Comparison of ENCODE assay signal across 11 mouse cellular contexts in genomic region chr7:98140597-98140996, GRCm38 (mm10). TPM values are rescaled to one million over a fixed set of nuclear protein-coding genes. Genes with fewer than 3 reads are reported as not detected.
DNase-seq lines count a peak whose midpoint lies in the region; ATAC-seq and TF ChIP-seq lines count a peak whose summit lies in the region.
"Had no signal": no experiment of that assay in that cellular context is flagged by ENCODE, and none has a peak within 500 bp of the region (broad histone marks: within the 10 kb centered on the region; RNA-seq: fewer than 3 reads in every experiment).

No protein-coding gene starts in this region.

- no peak for ATAC-seq in hindbrain, embryonic 16.5 days
- no peak for ATAC-seq in hindbrain, embryonic 13.5 days (ENCODE audit: low FRiP score)
- peak; percentile 75 for ATAC-seq in liver, embryonic 14.5 days (ENCODE audit: insufficient read depth)

- H3K4me3 ChIP-seq in gastrocnemius, adult 2 months = no peak overlapping the region
- H3K4me3 ChIP-seq in hindbrain, embryonic 16.5 days (ENCODE audit: low read length) = no peak overlapping the region
- H3K4me3 ChIP-seq in hindbrain, embryonic 13.5 days = no peak overlapping the region
- no peak overlapping the region for H3K4me3 ChIP-seq in liver, embryonic 14.5 days (ENCODE audit: insufficient read depth in 1 of 2, low read depth in 2 of 2, low read length in 2 of 2)
- H3K4me3 ChIP-seq: layer of hippocampus, adult 2 months; neural tube, embryonic 15.5 days had no signal

- no peaks in the 10 kb centered on the region for H3K36me3 ChIP-seq in hindbrain, embryonic 16.5 days (ENCODE audit: control insufficient read depth, insufficient read depth, low read length)
- no peaks in the 10 kb centered on the region for H3K36me3 ChIP-seq in hindbrain, embryonic 13.5 days
- no peaks in the 10 kb centered on the region; the same call in 1 of the 2 replicates for H3K36me3 ChIP-seq in liver, embryonic 14.5 days (replicated peaks; ENCODE audit: control insufficient read depth, insufficient read depth, low read depth)

- DNase-seq in gastrocnemius, adult 2 months = peak; percentile 53
- DNase-seq in gastrocnemius, adult 8-10 months (ENCODE audit: low spot score in 2 of 2) = no peak
- peak; percentile 60 for DNase-seq in adipocyte (ENCODE audit: low spot score)
- DNase-seq in liver, embryonic 14.5 days (ENCODE audit: low read depth in 3 of 3, low spot score in 3 of 3) = no peak
- DNase-seq in thymus, postnatal 25 days = no peak
- DNase-seq: adrenal gland, adult 8-10 months had no signal

- no peak for TF ChIP-seq EP300 in liver, embryonic 14.5 days (IDR thresholded peaks at IDR 0.05; ENCODE audit: low read depth)

- no peak overlapping the region for H3K4me2 ChIP-seq in hindbrain, embryonic 16.5 days (ENCODE audit: low read length)
- H3K4me2 ChIP-seq in hindbrain, embryonic 13.5 days = no peak overlapping the region
- no peak overlapping the region for H3K4me2 ChIP-seq in liver, embryonic 14.5 days (ENCODE audit: low read depth)
- H3K4me2 ChIP-seq: neural tube, embryonic 15.5 days had no signal

- 30% methylated on average over 2 of the region's 2 CpGs for WGBS in hindbrain, embryonic 16.5 days
- WGBS in hindbrain, embryonic 13.5 days = 44% methylated on average over 2 of the region's 2 CpGs
- 5% methylated on average over 2 of the region's 2 CpGs for WGBS in liver, embryonic 14.5 days (ENCODE audit: insufficient replicate concordance)

- H3K9me3 ChIP-seq in hindbrain, embryonic 16.5 days (ENCODE audit: control insufficient read depth, low read length) = no peaks in the 10 kb centered on the region
- no peaks in the 10 kb centered on the region for H3K9me3 ChIP-seq in hindbrain, embryonic 13.5 days
- no peaks in the 10 kb centered on the region for H3K9me3 ChIP-seq in liver, embryonic 14.5 days (ENCODE audit: control insufficient read depth, low read length)
- H3K9me3 ChIP-seq: neural tube, embryonic 15.5 days had no signal

- no peaks in the 10 kb centered on the region for H3K27me3 ChIP-seq in hindbrain, embryonic 16.5 days (replicated peaks; ENCODE audit: control insufficient read depth, insufficient read depth, low read length)
- H3K27me3 ChIP-seq in hindbrain, embryonic 13.5 days = peaks cover 8% of the 10 kb centered on the region; the same call in 1 of the 2 replicates
- no peaks in the 10 kb centered on the region for H3K27me3 ChIP-seq in liver, embryonic 14.5 days (ENCODE audit: control insufficient read depth, insufficient read depth, low read length)
- H3K27me3 ChIP-seq: neural tube, embryonic 15.5 days had no signal

- H3K9ac ChIP-seq in hindbrain, embryonic 16.5 days (ENCODE audit: low read depth, low read length) = no peak overlapping the region
- H3K9ac ChIP-seq in hindbrain, embryonic 13.5 days = no peak overlapping the region
- H3K9ac ChIP-seq in liver, embryonic 14.5 days (replicated peaks) = no peak overlapping the region
- H3K9ac ChIP-seq: neural tube, embryonic 15.5 days had no signal

- no peak overlapping the region for H3K27ac ChIP-seq in gastrocnemius, adult 2 months
- peak overlapping the region; percentile 13; the same call in 1 of the 2 replicates for H3K27ac ChIP-seq in hindbrain, embryonic 16.5 days (ENCODE audit: low read depth, low read length)
- H3K27ac ChIP-seq in hindbrain, embryonic 13.5 days = no peak overlapping the region
- no peak overlapping the region; the same call in 1 of the 2 replicates for H3K27ac ChIP-seq in liver, embryonic 14.5 days
- H3K27ac ChIP-seq: layer of hippocampus, adult 2 months had no signal

- H3K4me1 ChIP-seq in hindbrain, embryonic 16.5 days (ENCODE audit: control insufficient read depth, insufficient read depth, low read depth, low read length) = peaks cover 11% of the 10 kb centered on the region
- H3K4me1 ChIP-seq in hindbrain, embryonic 13.5 days (replicated peaks) = peaks cover 40% of the 10 kb centered on the region
- peaks cover 0 to 14% of the 10 kb centered on the region in 2 experiments; a peak in 3 of 4 replicates for H3K4me1 ChIP-seq in liver, embryonic 14.5 days (replicated peaks; ENCODE audit: control insufficient read depth in 2 of 2, insufficient read depth in 2 of 2, low read length in 1 of 2)

- no peak for TF ChIP-seq CTCF in gastrocnemius, adult 2 months (IDR thresholded peaks at IDR 0.05)
- no peak for TF ChIP-seq CTCF in liver, embryonic 14.5 days (IDR thresholded peaks at IDR 0.05; ENCODE audit: low read depth)

- intact Hi-C loops in gastrocnemius, adult 2 months (cut with DNase I) = no loop called here

RNA-seq across cellular contexts. Expression of gene Omp, which starts 4.7 kb away (rescaled TPM):
- under 1 TPM in 1 of 2 experiments, not detected in 1; 0.17 TPM for total RNA-seq in gastrocnemius, adult 2 months (2021)
- not detected for total RNA-seq in gastrocnemius, adult 8-10 months (2022)
- polyA plus RNA-seq in hindbrain, embryonic 16.5 days (2015; fragmentation: Nextera tagmentation; extraction: Ambion mirVana) = 0.34 and 0.37 TPM in 2 replicates
- 0.30 and 0.49 TPM in 2 replicates for polyA plus RNA-seq in hindbrain, embryonic 13.5 days (2015; fragmentation: Nextera tagmentation; extraction: Ambion mirVana)
- polyA plus RNA-seq in liver, embryonic 14.5 days (2012; rRNA removed) = 0.61 and 0.63 TPM in 2 replicates
- 0.24 and 0.44 TPM in 2 replicates for polyA plus RNA-seq in liver, embryonic 14.5 days (2014; fragmentation: Nextera tagmentation; extraction: Ambion mirVana)

RNA-seq across cellular contexts. Expression of gene Myo7a, which starts 21.3 kb away (rescaled TPM):
- 1 to 10 TPM; 1.4 to 3.0 TPM for total RNA-seq in gastrocnemius, adult 2 months (2021)
- total RNA-seq in gastrocnemius, adult 8-10 months (2022) = 1 to 10 TPM; 1.3 to 2.9 (median 2.2) TPM
- 13.9 and 22.8 TPM in 2 replicates for polyA plus RNA-seq in hindbrain, embryonic 16.5 days (2015; fragmentation: Nextera tagmentation; extraction: Ambion mirVana)
- 17.3 and 18.4 TPM in 2 replicates for polyA plus RNA-seq in hindbrain, embryonic 13.5 days (2015; fragmentation: Nextera tagmentation; extraction: Ambion mirVana)
- polyA plus RNA-seq in liver, embryonic 14.5 days (2012; rRNA removed) = 10.3 and 10.4 TPM in 2 replicates
- 6.6 and 7.3 TPM in 2 replicates for polyA plus RNA-seq in liver, embryonic 14.5 days (2014; fragmentation: Nextera tagmentation; extraction: Ambion mirVana)

RNA-seq across cellular contexts. Expression of gene Capn5, which starts 37.5 kb away (rescaled TPM):
- 1 to 10 TPM; 1.3 to 2.3 TPM for total RNA-seq in gastrocnemius, adult 2 months (2021)
- 1 to 10 TPM in 2 of 4 experiments, under 1 TPM in 2; 0.73 to 1.6 (median 1.0) TPM for total RNA-seq in gastrocnemius, adult 8-10 months (2022)
- 27.3 and 31.4 TPM in 2 replicates for polyA plus RNA-seq in hindbrain, embryonic 16.5 days (2015; fragmentation: Nextera tagmentation; extraction: Ambion mirVana)
- polyA plus RNA-seq in hindbrain, embryonic 13.5 days (2015; fragmentation: Nextera tagmentation; extraction: Ambion mirVana) = 15.3 and 16.3 TPM in 2 replicates
- 13.1 and 13.2 TPM in 2 replicates for polyA plus RNA-seq in liver, embryonic 14.5 days (2012; rRNA removed)
- 8.9 and 9.8 TPM in 2 replicates for polyA plus RNA-seq in liver, embryonic 14.5 days (2014; fragmentation: Nextera tagmentation; extraction: Ambion mirVana)

RNA-seq across cellular contexts. Expression of gene B3gnt6, which starts 58.7 kb away (rescaled TPM):
- not detected for total RNA-seq in gastrocnemius, adult 2 months (2021)
- total RNA-seq in gastrocnemius, adult 8-10 months (2022) = not detected
- 0.55 and 0.78 TPM in 2 replicates for polyA plus RNA-seq in hindbrain, embryonic 16.5 days (2015; fragmentation: Nextera tagmentation; extraction: Ambion mirVana)
- 0.27 TPM in 1 of 2 replicates, not detected in the other for polyA plus RNA-seq in hindbrain, embryonic 13.5 days (2015; fragmentation: Nextera tagmentation; extraction: Ambion mirVana)
- polyA plus RNA-seq in liver, embryonic 14.5 days (2012; rRNA removed) = 0.03 and 0.08 TPM in 2 replicates
- 0.05 TPM in 1 of 2 replicates, not detected in the other for polyA plus RNA-seq in liver, embryonic 14.5 days (2014; fragmentation: Nextera tagmentation; extraction: Ambion mirVana)
- total RNA-seq: gastrocnemius, postnatal 4 days had no signal

Comparison
In these comparisons a context has a peak if more than half of its experiments do, and no peak if none do; other contexts are left out.
1. DNase-seq: peak in gastrocnemius, adult 2 months (single experiment) and adipocyte (single experiment); none in gastrocnemius, adult 8-10 months (0 of 2), liver, embryonic 14.5 days (0 of 3) and thymus, postnatal 25 days (single experiment).